Mouse (Mus musculus) intestine, embryonic 15.5 days (tissue): ENCODE data around the gene Nme9. TPM values are rescaled to one million over a fixed set of nuclear protein-coding genes. Genes with fewer than 3 reads are reported as not detected.

ENCODE experiments used
- ATAC-seq: fragments of 200-750 bp; cut with Nextera tagmentation; 2 replicates; pipeline ENCODE4 v1.8.0; 2017; ENCODE audit warnings: moderate TSS enrichment, moderate library complexity
- H3K27ac ChIP-seq: fragments of 300-500 bp; sonication (generic); 2 replicates; pipeline ENCODE4 v1.5.1; 2015; ENCODE audit warnings: mild to moderate bottlenecking, inconsistent platforms
- H3K27me3 ChIP-seq: fragments of 300-500 bp; sonication (generic); replicated peaks from 2 replicates; pipeline ENCODE4 v1.6.1; 2015; ENCODE audit warnings: inconsistent platforms
- H3K36me3 ChIP-seq: fragments of 300-500 bp; sonication (generic); 2 replicates; pipeline ENCODE4 v1.6.1; 2015; ENCODE audit warnings: inconsistent platforms
- H3K4me1 ChIP-seq: fragments of 300-500 bp; sonication (generic); replicated peaks from 2 replicates; pipeline ENCODE4 v1.6.1; 2015; ENCODE audit warnings: inconsistent platforms
- H3K4me2 ChIP-seq: fragments of 300-500 bp; sonication (generic); replicated peaks from 2 replicates; pipeline ENCODE4 v1.6.1; 2015; ENCODE audit warnings: mild to moderate bottlenecking, inconsistent platforms
- H3K4me3 ChIP-seq: fragments of 300-500 bp; sonication (generic); replicated peaks from 2 replicates; pipeline ENCODE4 v1.5.1; 2015; ENCODE audit warnings: inconsistent platforms
- H3K9ac ChIP-seq: fragments of 300-500 bp; sonication (generic); 2 replicates; pipeline ENCODE4 v1.6.1; 2015; ENCODE audit warnings: inconsistent platforms
- H3K9me3 ChIP-seq: fragments of 300-500 bp; sonication (generic); 2 replicates; pipeline ENCODE4 v1.6.1; 2016; ENCODE audit warnings: inconsistent platforms
- WGBS: fragments of 180-500 bp; shearing (Covaris S2); methylation state at CpG from one replicate; pipeline ENCODE4 v1.1.7; 2015; 5-methylcytosine and 5-hydroxymethylcytosine counted together
- polyA plus RNA-seq: library from polyadenylated mRNA; unstranded; fragments of >200 nt; fragmentation: Nextera tagmentation; extraction: Ambion mirVana; gene quantifications from 2 replicates; pipeline ENCODE4 v1.2.1, GENCODE M21; 2015

The Nme9 gene
- polyA plus RNA-seq, 1 experiment from 2014 or later, result 0.25 TPM

DNA sequence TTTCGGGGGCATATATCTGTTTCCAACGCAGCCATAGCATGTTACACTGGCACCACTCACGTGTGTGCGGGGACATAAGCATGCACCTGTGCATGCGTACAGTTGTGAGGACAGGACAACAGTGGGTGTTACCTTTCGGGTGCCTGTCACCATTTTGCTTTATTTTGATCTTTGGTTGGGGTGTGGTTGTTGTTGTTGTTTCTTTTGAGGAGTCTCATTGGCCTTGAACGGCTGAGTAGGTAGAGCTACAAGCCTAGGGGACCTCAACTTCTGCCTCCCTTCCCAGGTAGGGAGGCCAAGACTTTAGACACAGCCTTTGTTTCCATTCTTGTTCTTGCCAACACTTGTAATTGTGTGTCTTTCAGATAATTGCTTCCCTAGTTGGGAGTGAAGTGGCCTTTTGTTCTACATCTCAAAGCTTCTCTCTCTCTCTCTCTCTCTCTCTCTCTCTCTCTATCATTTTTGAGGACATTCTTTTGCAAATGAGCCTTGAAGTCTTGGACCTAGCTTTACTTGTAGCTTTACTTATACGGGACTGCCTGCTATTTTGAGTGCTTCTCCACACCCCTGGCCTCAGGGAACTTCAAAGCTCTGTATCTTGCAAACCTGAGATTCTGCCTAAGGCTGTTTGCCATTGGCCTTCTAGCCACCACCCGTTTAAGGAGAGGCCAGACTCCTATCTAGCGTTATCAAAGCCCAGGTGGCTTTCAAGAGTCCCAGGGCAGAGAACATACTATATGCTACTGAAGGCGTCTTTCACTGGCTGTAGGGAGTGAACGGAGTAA lies 13.3 kb upstream of the Nme9 start:
- Histone ChIP-seq H3K27me3 (0 out of 2 replicates have a peak, but pooled peaks cover 4% of the 10 kb centered on the region), H3K4me2 (no peak overlapping the region), H3K9me3 (no peaks in the 10 kb centered on the region), H3K27ac (no peak overlapping the region), H3K4me1 (peaks cover 16% of the 10 kb centered on the region), H3K4me3 (0 out of 2 replicates have a peak overlapping the region, but pooled peaks have one; percentile 76), H3K9ac (no peak overlapping the region), H3K36me3 (no peaks in the 10 kb centered on the region)
- WGBS, result 75% methylated on average over 12 of the region's 12 CpGs
- ATAC-seq, result no peak

DNA sequence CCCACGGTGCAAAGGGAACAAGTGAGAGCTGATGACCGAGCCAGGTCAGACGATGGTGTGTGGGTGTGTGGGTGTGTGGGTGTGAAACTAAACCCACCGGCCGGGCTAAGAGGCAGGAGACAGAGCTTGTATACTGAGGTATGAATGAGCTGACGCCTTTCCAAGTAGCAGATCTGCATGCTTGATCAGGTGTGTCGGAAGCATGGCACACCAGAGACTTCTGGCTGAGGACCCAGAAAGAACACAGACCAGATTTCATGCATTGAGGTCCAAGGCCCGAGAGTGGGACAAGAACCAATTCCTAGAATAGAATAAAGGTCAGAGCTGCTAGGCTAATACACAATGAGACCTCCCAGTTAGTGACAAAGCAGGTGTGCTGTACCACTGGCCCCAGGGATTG lies 12.2 kb upstream of the Nme9 start:
- ATAC-seq, result no peak
- Histone ChIP-seq H3K36me3 (no peaks in the 10 kb centered on the region), H3K9ac (no peak overlapping the region), H3K4me2 (no peak overlapping the region), H3K9me3 (no peaks in the 10 kb centered on the region), H3K27ac (no peak overlapping the region), H3K4me3 (no peak overlapping the region), H3K4me1 (peaks cover 16% of the 10 kb centered on the region), H3K27me3 (0 out of 2 replicates have a peak, but pooled peaks cover 4% of the 10 kb centered on the region)
- 80% methylated on average over 8 of the region's 8 CpGs for WGBS

DNA sequence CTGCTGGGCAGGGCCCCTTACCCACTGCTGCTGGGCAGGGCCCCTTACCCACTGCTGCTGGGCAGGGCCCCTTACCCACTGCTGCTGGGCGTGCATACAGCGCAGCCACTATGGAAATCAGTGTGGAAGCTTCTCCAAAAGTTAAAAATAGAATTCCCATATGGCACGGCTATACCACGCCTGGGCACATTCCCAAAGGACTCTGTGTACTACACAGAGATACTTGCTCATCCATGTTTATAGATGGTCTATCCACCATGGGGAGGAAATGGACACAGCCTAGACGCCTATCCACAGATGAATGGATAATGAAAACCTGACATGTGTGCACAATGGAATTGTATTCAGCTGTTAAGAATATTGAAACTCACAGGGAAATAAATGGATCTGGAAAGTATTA lies 10.3 kb upstream of the Nme9 start:
- Histone ChIP-seq H3K36me3 (no peaks in the 10 kb centered on the region), H3K27me3 (0 out of 2 replicates have a peak, but pooled peaks cover 4% of the 10 kb centered on the region), H3K4me2 (no peak overlapping the region), H3K4me3 (no peak overlapping the region), H3K9me3 (no peaks in the 10 kb centered on the region), H3K9ac (no peak overlapping the region), H3K4me1 (peaks cover 6% of the 10 kb centered on the region), H3K27ac (no peak overlapping the region)
- 67% methylated on average over 5 of the region's 5 CpGs for WGBS
- no peak for ATAC-seq

DNA sequence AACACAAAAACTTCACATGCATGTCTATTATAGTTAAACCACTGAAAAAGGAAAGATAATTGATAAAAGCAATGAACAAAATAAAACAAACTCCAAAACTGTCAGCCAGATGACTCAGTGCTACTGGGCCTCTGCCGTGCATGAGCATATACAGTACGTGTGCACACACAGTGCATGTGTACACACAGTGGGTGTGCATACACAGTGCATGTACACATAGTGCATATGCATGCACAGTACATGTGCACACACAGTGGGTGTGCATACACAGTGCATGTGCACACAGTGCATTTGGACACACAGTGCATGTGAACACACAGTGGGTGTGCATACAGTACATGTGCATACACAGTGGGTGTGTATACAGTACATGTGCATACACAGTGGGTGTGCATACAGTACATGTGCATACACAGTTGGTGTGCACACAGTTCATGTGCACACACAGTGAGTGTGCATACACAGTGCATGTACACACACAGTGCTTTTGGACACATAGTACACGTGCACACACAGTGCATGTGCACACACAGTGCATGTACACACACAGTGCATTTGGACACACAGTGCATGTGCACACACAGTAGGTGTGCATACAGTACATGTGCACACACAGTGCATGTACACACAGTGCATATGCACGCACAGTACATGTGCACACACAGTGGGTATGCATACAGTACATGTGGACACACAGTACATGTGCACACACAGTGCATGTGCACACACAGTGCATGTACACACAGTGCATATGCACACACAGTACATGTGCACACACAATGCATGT lies 9.4 kb upstream of the Nme9 start:
- H3K4me1 ChIP-seq, result peaks cover 6% of the 10 kb centered on the region; the same call in 1 of the 2 replicates
- no peaks in the 10 kb centered on the region for H3K9me3 ChIP-seq
- no peak overlapping the region for H3K27ac ChIP-seq
- 84% methylated on average over 4 of the region's 4 CpGs for WGBS
- no peak overlapping the region for H3K9ac ChIP-seq
- H3K4me3 ChIP-seq, result no peak overlapping the region
- H3K4me2 ChIP-seq, result no peak overlapping the region
- H3K36me3 ChIP-seq, result no peaks in the 10 kb centered on the region
- no peak for ATAC-seq
- 0 out of 2 replicates have a peak, but pooled peaks cover 4% of the 10 kb centered on the region for H3K27me3 ChIP-seq

DNA sequence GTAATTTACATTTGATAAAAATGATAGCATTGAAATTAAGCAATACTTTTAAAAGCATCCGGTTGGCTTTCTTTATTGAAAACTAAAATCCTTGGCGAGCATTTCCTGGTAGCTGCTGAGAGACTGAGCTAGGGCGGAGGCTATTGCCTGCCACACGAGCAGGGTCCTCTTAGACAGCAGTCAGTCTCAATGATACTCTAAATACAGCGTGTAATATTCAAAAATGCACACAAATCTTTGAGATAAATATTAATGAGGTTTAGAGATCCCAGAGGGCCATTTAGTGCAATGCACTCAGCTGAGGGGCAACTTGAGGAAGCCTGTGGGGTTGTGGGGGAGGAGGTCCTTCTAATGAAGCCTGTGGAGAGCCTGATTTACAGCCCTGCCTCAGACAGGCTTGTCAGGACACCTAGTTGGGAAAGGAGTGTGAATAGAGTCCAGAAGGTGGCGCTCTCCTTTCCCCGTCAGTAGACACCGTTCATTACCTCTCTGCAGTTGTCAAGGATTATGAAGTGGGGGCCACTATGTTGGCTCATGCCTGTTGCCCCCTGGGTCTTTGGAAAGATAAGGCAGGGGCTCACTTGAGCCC lies 6.6 kb upstream of the Nme9 start:
- H3K4me3 ChIP-seq, result no peak overlapping the region
- no peak overlapping the region for H3K9ac ChIP-seq
- ATAC-seq, result no peak
- no peak overlapping the region for H3K4me2 ChIP-seq
- no peak overlapping the region for H3K27ac ChIP-seq
- no peaks in the 10 kb centered on the region for H3K27me3 ChIP-seq
- no peaks in the 10 kb centered on the region for H3K9me3 ChIP-seq
- no peaks in the 10 kb centered on the region for H3K36me3 ChIP-seq
- 32% methylated on average over 8 of the region's 8 CpGs for WGBS
- no peaks in the 10 kb centered on the region for H3K4me1 ChIP-seq

DNA sequence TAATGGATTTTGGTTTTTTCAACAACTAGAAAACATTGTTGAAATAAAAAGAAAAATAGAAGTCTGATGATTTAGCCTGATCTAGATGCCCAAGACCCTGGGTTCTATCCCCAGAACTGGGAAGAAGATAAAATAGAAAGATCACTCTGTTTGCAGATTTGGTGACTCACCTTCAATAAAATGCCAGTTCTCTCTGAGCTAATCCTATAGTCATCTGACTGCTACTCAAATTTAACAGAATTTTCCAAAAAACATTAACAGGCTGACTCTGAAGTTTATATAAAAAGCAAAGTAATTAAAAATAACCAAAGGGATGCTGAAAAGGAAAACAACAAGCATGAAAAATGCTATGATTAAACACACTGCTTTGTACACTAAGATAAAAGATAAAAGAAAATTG lies 5.0 kb upstream of the Nme9 start:
- ATAC-seq, result no peak
- no peaks in the 10 kb centered on the region for H3K36me3 ChIP-seq
- no peak overlapping the region for H3K4me2 ChIP-seq

DNA sequence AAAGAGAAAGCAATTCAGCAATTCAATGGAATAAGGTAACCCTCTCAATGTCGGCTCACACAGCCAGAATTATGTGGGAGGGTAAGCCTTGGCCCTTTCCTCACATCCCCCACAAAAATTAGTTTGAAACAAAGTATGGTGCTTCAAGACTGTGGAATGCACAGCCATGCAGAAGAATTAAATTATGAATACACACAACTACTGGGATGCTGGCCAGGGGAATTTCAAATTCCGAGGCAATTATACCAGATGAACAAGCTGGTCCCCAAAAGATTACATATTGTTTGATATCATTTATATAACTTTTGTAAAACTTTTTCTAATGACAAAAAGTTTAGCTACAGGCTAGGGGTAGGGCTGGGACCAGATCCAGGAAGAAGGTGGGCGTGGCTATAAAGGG lies 4.0 kb upstream of the Nme9 start:
- Histone ChIP-seq H3K4me3 (no peak overlapping the region), H3K36me3 (no peaks in the 10 kb centered on the region), H3K4me2 (no peak overlapping the region), H3K4me1 (no peaks in the 10 kb centered on the region), H3K27ac (no peak overlapping the region), H3K9me3 (no peaks in the 10 kb centered on the region), H3K27me3 (no peaks in the 10 kb centered on the region; the same call in 1 of the 2 replicates), H3K9ac (no peak overlapping the region)
- ATAC-seq, result 0 out of 2 replicates have a peak, but pooled peaks have one; percentile 37
- WGBS, result 66% methylated on average over 3 of the region's 3 CpGs

More for the DNA sequence above, 5.0 kb upstream of the Nme9 start:
- Histone ChIP-seq H3K4me3 (no peak overlapping the region), H3K9ac (no peak overlapping the region), H3K4me1 (no peaks in the 10 kb centered on the region), H3K27me3 (no peaks in the 10 kb centered on the region; the same call in 1 of the 2 replicates), H3K27ac (no peak overlapping the region), H3K9me3 (no peaks in the 10 kb centered on the region)

DNA sequence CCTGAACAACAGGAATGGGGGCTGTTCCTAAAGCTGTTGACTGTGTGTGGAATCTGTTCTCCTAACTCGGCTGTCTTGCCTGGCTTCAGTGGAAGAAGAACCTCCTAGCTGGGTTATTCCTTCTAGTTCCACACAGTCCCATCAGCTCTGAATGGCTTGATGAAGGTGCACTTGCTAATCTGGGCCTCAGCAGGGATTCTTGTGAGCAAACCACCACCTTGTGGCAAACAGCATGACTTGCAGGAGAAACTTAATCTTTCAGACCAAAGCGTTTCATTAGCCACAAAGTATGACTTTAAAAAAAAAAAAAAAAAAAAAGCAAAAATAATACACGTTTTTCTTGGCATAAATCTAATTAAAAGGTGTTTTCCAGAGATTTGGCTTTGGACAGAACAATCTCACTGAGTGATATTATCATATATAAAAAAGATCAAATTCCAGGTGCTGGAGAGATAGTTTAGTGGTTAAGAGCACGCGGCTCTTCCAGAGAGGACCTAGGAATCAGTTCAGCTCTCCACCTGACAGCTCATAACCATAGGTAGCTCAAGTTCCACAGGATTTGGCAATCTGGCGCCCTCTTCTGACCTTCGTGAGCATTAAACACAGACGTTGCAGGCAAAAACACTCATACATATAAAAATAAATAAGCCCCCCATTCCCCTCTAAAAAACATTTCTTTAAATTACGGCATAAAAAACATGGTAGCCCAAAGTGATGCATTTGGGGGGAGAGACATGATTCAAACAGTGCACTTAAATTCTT lies 1.2 kb upstream of the Nme9 start:
- Histone ChIP-seq H3K9ac (no peak overlapping the region), H3K36me3 (no peaks in the 10 kb centered on the region), H3K4me1 (no peaks in the 10 kb centered on the region), H3K4me2 (no peak overlapping the region), H3K4me3 (no peak overlapping the region), H3K9me3 (no peaks in the 10 kb centered on the region), H3K27me3 (no peaks in the 10 kb centered on the region; the same call in 1 of the 2 replicates), H3K27ac (no peak overlapping the region)
- no peak for ATAC-seq
- WGBS, result 37% methylated on average over 9 of the region's 9 CpGs

DNA sequence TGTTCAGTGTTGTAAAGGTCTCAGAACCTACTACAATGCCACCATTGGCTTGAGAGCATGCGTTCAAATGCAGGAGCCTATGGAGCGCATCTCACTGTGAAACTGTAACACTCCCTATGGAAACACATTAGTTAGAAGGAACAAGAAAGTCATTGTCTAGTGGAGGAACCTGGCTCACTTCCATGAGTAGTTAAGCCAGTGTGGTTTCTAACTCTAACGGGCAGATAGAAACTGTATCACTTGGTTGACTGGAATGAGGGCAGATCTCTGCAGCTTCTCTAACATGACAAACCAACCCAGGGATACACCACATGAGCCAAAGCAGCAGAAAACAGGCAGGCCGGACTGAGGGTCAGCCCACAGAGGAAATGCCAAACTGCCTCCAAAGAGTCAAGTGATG lies 2.9 kb downstream of the Nme9 start:
- Histone ChIP-seq H3K27ac (no peak overlapping the region), H3K4me3 (no peak overlapping the region), H3K4me2 (no peak overlapping the region), H3K27me3 (no peaks in the 10 kb centered on the region; the same call in 1 of the 2 replicates), H3K4me1 (no peaks in the 10 kb centered on the region), H3K9me3 (no peaks in the 10 kb centered on the region), H3K36me3 (no peaks in the 10 kb centered on the region), H3K9ac (no peak overlapping the region)
- WGBS, result 83% methylated on average over 4 of the region's 4 CpGs
- no peak for ATAC-seq

DNA sequence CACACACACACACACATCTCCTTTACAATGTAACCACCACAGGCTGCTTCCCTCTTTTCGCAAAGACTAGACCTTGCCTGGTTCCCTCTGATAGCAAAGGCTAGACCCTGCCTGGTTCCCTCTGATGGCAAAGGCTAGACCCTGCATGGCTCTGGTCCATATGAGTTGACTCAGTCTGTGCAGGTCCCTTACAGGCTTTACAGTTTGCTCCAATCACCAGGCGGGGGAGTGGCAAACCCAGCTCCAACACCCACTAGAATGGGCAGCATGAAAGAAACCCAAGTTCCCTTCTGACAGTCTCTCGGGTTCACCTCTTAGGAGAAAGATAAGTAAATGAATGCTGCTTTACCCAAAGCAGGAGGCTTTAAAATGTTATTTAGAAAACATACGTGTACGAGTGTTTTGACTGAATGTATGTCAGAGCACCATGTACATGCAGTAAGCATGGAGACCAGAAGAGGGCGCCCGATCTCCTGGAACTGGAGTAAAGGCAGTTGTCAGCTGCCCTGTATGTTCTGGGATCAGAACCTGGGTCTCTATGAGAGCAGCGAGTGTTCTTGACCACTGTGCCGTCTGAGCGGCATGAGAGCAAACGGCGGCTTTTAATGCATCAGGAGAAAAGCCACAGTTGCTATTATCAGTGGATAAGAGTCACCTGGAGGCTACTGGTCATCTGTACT lies 7.4 kb downstream of the Nme9 start:
- ATAC-seq, result no peak
- no peak overlapping the region for H3K4me2 ChIP-seq
- 44% methylated on average over 12 of the region's 12 CpGs for WGBS

DNA sequence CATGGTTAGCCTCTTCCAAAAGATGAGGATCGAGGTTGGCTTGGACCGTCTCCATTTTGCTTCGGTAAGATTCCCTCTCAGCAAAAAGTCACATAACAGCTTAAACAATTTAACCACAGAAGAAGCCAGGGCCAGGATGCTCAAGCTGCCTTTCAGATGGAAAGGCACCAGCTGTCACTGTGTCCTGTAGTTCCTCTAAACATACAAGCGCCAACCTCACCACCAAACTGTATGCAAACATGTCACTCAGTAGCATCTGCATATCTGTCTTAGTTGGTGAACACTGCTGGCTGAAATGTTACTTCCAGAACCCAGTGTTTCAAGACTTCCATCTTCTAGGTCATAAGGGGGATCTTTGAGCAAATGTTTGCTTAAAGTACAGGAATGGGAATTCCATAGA lies 8.5 kb downstream of the Nme9 start:
- no peak for ATAC-seq
- no peaks in the 10 kb centered on the region for H3K9me3 ChIP-seq
- no peak overlapping the region for H3K4me3 ChIP-seq
- H3K27me3 ChIP-seq, result no peaks in the 10 kb centered on the region
- no peaks in the 10 kb centered on the region for H3K36me3 ChIP-seq
- H3K9ac ChIP-seq, result no peak overlapping the region
- H3K27ac ChIP-seq, result no peak overlapping the region
- H3K4me2 ChIP-seq, result no peak overlapping the region
- no peaks in the 10 kb centered on the region for H3K4me1 ChIP-seq
- 80% methylated on average over 4 of the region's 4 CpGs for WGBS

More for the DNA sequence above, 7.4 kb downstream of the Nme9 start:
- Histone ChIP-seq H3K27me3 (no peaks in the 10 kb centered on the region), H3K9ac (no peak overlapping the region), H3K36me3 (no peaks in the 10 kb centered on the region), H3K9me3 (no peaks in the 10 kb centered on the region), H3K27ac (no peak overlapping the region), H3K4me3 (no peak overlapping the region), H3K4me1 (no peaks in the 10 kb centered on the region)
